Mouse (Mus musculus): ENCODE data around the gene Triobp. TPM values are rescaled to one million over a fixed set of nuclear protein-coding genes. Genes with fewer than 3 reads are reported as not detected.

Gene Triobp
- polyA plus RNA-seq, 1 experiment from 2014 or later = 33.4 TPM

GRCm38 (mm10) chr15:79023366-79023765 lies 75.8 kb downstream of the Triobp start:
- ATAC-seq (replicated peaks; ENCODE audit: insufficient number of reproducible peaks, low FRiP score, low TSS enrichment, low read depth) (no peak), DNase-seq (ENCODE audit: low spot score) (no peak)
- no peaks in the 10 kb centered on the region for H3K27me3 ChIP-seq (ENCODE audit: control insufficient read depth, insufficient read depth, low read length)
- 60% methylated on average over 1 of the region's 1 CpGs for WGBS
- H3K9ac ChIP-seq (replicated peaks; ENCODE audit: low read length) = no peak overlapping the region
- peaks cover 2% of the 10 kb centered on the region; the same call in 1 of the 2 replicates for H3K4me1 ChIP-seq (ENCODE audit: control insufficient read depth, insufficient read depth, low read length)
- no peaks in the 10 kb centered on the region for H3K36me3 ChIP-seq (replicated peaks; ENCODE audit: control insufficient read depth, insufficient read depth, low read depth, low read length)
- no peaks in the 10 kb centered on the region for H3K9me3 ChIP-seq (replicated peaks; ENCODE audit: control insufficient read depth, low read length)
- no peak overlapping the region for H3K4me3 ChIP-seq (ENCODE audit: low read depth, low read length)
- no peak overlapping the region for H3K4me2 ChIP-seq (ENCODE audit: low read depth, low read length)
- H3K27ac ChIP-seq (replicated peaks; ENCODE audit: low read depth, low read length) = no peak overlapping the region

DNA sequence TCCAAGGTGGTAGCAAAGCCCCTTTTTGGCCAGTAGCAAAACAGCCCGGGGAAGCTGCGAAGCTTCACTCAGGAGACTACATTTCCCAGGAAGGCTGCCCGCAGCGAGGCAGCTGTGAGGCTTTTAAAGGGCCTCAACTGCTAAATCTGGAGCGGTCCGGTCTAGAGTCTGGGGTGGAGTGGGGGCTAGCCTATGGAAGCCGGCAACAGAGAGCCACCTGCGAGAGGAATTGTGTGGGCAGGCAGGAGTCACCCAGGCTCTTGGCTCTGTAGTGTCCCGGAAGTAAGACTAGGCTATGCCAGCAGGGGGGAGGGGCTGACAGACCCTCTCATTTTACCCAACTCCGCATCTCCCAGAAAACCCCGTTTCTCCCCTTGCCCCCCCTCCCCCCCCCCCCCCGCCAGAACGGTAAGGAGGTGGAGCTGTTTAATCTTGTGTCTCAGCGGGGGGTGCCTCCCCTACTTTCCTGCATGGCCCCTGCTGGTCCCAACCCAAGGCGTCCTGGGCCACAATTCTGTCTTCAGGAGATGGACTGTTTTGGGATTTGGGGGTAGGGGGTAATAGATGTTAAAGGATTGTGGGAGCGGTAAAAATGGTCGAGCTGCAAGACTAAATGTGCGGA lies 78.3 kb downstream of the Triobp start:
- 0 out of 2 replicates have a peak overlapping the region, but pooled peaks have one; percentile 41 for H3K9ac ChIP-seq (replicated peaks; ENCODE audit: low read length)
- no peaks in the 10 kb centered on the region for H3K27me3 ChIP-seq (ENCODE audit: control insufficient read depth, insufficient read depth, low read length)
- DNase-seq (ENCODE audit: low spot score) = peak; percentile 37
- 10% methylated on average over 15 of the region's 18 CpGs for WGBS
- no peaks in the 10 kb centered on the region for H3K9me3 ChIP-seq (replicated peaks; ENCODE audit: control insufficient read depth, low read length)
- H3K27ac ChIP-seq (replicated peaks; ENCODE audit: low read depth, low read length) = no peak overlapping the region
- no peak for ATAC-seq (replicated peaks; ENCODE audit: insufficient number of reproducible peaks, low FRiP score, low TSS enrichment, low read depth)
- no peak overlapping the region for H3K4me3 ChIP-seq (ENCODE audit: low read depth, low read length)
- H3K4me2 ChIP-seq (ENCODE audit: low read depth, low read length) = peak overlapping the region; percentile 21; the same call in 1 of the 2 replicates
- H3K36me3 ChIP-seq (replicated peaks; ENCODE audit: control insufficient read depth, insufficient read depth, low read depth, low read length) = no peaks in the 10 kb centered on the region
- peaks cover 2% of the 10 kb centered on the region; the same call in 1 of the 2 replicates for H3K4me1 ChIP-seq (ENCODE audit: control insufficient read depth, insufficient read depth, low read length)

GRCm38 (mm10) chr15:79026511-79027290 lies 79.2 kb downstream of the Triobp start:
- DNase-seq (ENCODE audit: low spot score) = no peak
- H3K27ac ChIP-seq (replicated peaks; ENCODE audit: low read depth, low read length) = no peak overlapping the region
- H3K27me3 ChIP-seq (ENCODE audit: control insufficient read depth, insufficient read depth, low read length) = no peaks in the 10 kb centered on the region
- no peaks in the 10 kb centered on the region for H3K9me3 ChIP-seq (replicated peaks; ENCODE audit: control insufficient read depth, low read length)
- ATAC-seq (replicated peaks; ENCODE audit: insufficient number of reproducible peaks, low FRiP score, low TSS enrichment, low read depth) = no peak
- H3K4me3 ChIP-seq (ENCODE audit: low read depth, low read length) = no peak overlapping the region
- H3K4me2 ChIP-seq (ENCODE audit: low read depth, low read length) = peak overlapping the region; percentile 93
- H3K9ac ChIP-seq (replicated peaks; ENCODE audit: low read length) = peak overlapping the region; percentile 100; the same call in 1 of the 2 replicates
- no peaks in the 10 kb centered on the region for H3K36me3 ChIP-seq (replicated peaks; ENCODE audit: control insufficient read depth, insufficient read depth, low read depth, low read length)
- WGBS = 46% methylated on average over 14 of the region's 14 CpGs
- H3K4me1 ChIP-seq (ENCODE audit: control insufficient read depth, insufficient read depth, low read length) = peaks cover 5% of the 10 kb centered on the region; the same call in 1 of the 2 replicates

DNA sequence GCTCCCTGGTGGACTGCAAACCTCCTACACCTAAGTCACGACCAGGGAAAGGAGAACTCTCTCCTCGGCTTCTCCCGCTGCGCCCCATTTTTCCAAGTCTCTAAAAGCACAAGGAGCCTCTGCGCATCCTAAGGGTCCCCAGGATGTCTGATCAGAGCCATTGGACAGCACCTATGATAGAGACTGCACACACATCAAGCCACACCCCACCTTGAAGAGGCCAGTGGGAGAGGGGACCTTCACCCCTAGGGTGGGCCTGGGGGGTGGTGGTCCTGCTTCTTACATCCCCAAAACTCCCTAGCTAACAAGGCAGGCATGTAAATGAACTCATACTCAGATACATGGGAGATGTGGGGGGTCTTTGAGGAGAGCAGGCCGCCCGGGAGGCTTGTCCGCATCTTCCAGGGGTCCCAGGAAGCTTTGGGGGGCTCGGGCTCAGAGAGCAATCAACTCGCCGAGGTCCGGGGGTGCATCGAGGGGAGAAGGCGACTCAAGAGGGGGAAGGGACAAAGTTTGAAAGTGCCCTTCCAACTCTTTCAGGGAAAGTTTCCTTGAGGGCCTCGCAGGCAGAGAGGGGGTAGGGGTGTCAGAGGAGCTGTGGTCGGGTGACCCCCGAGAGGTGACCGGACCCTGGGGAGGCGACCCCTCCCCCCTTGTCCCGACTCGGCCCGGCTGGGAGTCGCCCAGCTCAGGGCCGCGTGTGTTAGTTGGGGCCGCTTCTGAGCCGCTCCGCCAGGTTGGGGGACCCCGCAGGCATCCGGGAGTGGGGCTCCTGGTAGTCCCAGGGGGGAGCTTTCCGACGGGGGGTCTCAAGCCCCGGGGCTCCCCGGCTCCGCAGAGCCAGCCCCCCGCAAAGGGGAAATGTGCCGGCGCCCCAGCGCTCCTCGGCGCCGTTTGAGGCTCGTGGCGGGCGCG lies 80.0 kb downstream of the Triobp start:
- no peaks in the 10 kb centered on the region for H3K9me3 ChIP-seq (replicated peaks; ENCODE audit: control insufficient read depth, low read length)
- peak overlapping the region; percentile 93 for H3K4me2 ChIP-seq (ENCODE audit: low read depth, low read length)
- H3K4me3 ChIP-seq (ENCODE audit: low read depth, low read length) = peak overlapping the region; percentile 58
- peaks cover 5% of the 10 kb centered on the region; the same call in 1 of the 2 replicates for H3K4me1 ChIP-seq (ENCODE audit: control insufficient read depth, insufficient read depth, low read length)
- 5% methylated on average over 43 of the region's 46 CpGs for WGBS
- peak overlapping the region; percentile 100 for H3K9ac ChIP-seq (replicated peaks; ENCODE audit: low read length)
- no peaks in the 10 kb centered on the region for H3K36me3 ChIP-seq (replicated peaks; ENCODE audit: control insufficient read depth, insufficient read depth, low read depth, low read length)
- no peak; the same call in 1 of the 2 replicates for ATAC-seq (replicated peaks; ENCODE audit: insufficient number of reproducible peaks, low FRiP score, low TSS enrichment, low read depth)
- peak; percentile 38 for DNase-seq (ENCODE audit: low spot score)
- H3K27me3 ChIP-seq (ENCODE audit: control insufficient read depth, insufficient read depth, low read length) = no peaks in the 10 kb centered on the region
- H3K27ac ChIP-seq (replicated peaks; ENCODE audit: low read depth, low read length) = peak overlapping the region; percentile 94

GRCm38 (mm10) chr15:79028237-79028738 lies 80.8 kb downstream of the Triobp start, which contains the start of gene H1f0:
TSS of gene H1f0 (plus strand) at chr15:79028450.
- Histone ChIP-seq H3K4me2 (ENCODE audit: low read depth, low read length) (peak within 1 kb of the TSS; percentile 93), H3K36me3 (replicated peaks; ENCODE audit: control insufficient read depth, insufficient read depth, low read depth, low read length) (no peaks in the 10 kb centered on the region), H3K27me3 (ENCODE audit: control insufficient read depth, insufficient read depth, low read length) (no peaks in the 10 kb centered on the region), H3K9me3 (replicated peaks; ENCODE audit: control insufficient read depth, low read length) (no peaks in the 10 kb centered on the region), H3K4me1 (ENCODE audit: control insufficient read depth, insufficient read depth, low read length) (peaks cover 5% of the 10 kb centered on the region; the same call in 1 of the 2 replicates), H3K27ac (replicated peaks; ENCODE audit: low read depth, low read length) (peak within 1 kb of the TSS; percentile 94), H3K9ac (replicated peaks; ENCODE audit: low read length) (peak within 1 kb of the TSS; percentile 100), H3K4me3 (ENCODE audit: low read depth, low read length) (peak within 1 kb of the TSS; percentile 58)
- under 1% methylated on average over 57 of the region's 58 CpGs for WGBS
- ATAC-seq (replicated peaks; ENCODE audit: insufficient number of reproducible peaks, low FRiP score, low TSS enrichment, low read depth) (peak; percentile 63), DNase-seq (ENCODE audit: low spot score) (peak; percentile 94)

DNA sequence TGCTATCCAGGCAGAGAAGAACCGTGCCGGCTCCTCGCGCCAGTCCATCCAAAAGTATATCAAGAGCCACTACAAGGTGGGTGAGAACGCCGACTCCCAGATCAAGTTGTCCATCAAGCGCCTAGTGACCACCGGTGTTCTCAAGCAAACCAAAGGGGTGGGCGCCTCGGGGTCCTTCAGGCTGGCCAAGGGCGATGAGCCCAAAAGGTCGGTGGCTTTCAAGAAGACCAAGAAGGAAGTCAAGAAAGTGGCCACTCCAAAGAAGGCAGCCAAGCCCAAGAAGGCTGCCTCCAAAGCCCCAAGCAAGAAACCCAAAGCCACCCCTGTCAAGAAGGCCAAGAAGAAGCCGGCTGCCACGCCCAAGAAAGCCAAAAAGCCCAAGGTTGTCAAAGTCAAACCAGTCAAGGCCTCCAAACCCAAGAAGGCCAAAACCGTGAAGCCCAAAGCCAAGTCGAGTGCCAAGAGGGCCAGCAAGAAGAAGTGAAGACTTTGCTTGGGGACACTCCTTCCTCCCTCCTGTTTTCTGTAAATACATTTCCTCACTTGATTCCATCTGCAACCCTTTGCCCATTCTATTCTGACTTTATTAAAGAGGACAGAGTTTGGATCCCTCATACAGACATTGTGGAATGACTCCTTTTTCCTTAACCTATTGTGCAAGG lies 81.4 kb downstream of the Triobp start:
- 29% methylated on average over 16 of the region's 16 CpGs for WGBS
- no peaks in the 10 kb centered on the region for H3K9me3 ChIP-seq (replicated peaks; ENCODE audit: control insufficient read depth, low read length)
- H3K36me3 ChIP-seq (replicated peaks; ENCODE audit: control insufficient read depth, insufficient read depth, low read depth, low read length) = no peaks in the 10 kb centered on the region
- H3K27ac ChIP-seq (replicated peaks; ENCODE audit: low read depth, low read length) = peak overlapping the region; percentile 94
- DNase-seq (ENCODE audit: low spot score) (peak; percentile 23), ATAC-seq (replicated peaks; ENCODE audit: insufficient number of reproducible peaks, low FRiP score, low TSS enrichment, low read depth) (no peak)
- H3K4me2 ChIP-seq (ENCODE audit: low read depth, low read length) = peak overlapping the region; percentile 93
- peaks cover 5% of the 10 kb centered on the region; the same call in 1 of the 2 replicates for H3K4me1 ChIP-seq (ENCODE audit: control insufficient read depth, insufficient read depth, low read length)
- H3K27me3 ChIP-seq (ENCODE audit: control insufficient read depth, insufficient read depth, low read length) = no peaks in the 10 kb centered on the region
- peak overlapping the region; percentile 58 for H3K4me3 ChIP-seq (ENCODE audit: low read depth, low read length)
- peak overlapping the region; percentile 100 for H3K9ac ChIP-seq (replicated peaks; ENCODE audit: low read length)

All from embryonic facial prominence, embryonic 11.5 days (tissue).